Mouse (Mus musculus) cerebellum, postnatal 10 days (tissue): ENCODE measurements around the gene Pawr.
"Not testable (repeated sequence)": the region's sequence is repeated elsewhere in the genome, so short reads cannot be mapped to it uniquely, and the experiment has no call there.

Experiments
- DNase-seq, 2 experiments: peaks; one replicate each; pipeline ENCODE4 v3.0.0; 2021; ENCODE audit warnings: mixed read lengths in 2 of 2

Pawr gene

DNA sequence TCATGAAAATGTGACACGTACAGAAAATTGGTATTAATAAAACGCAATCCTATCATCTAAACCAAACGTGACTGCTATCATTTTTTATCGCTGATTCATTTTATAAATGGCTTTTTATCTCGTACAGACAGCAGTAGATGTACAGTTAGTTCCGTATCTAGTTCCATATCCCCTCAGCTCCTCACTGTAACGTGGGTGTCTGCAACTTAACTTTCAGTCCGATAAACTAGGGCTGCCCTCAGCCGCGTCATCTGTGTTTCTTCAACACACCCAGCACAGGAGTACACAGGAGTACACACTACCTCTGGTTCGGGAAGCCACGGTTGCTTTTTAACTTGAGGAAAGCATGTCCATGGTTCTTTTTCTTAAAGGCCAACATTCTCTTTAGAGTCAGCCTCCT lies 63.3 kb downstream of the Pawr start:
- no peak for DNase-seq

GRCm38 (mm10) chr10:108395647-108396046 lies 63.7 kb downstream of the Pawr start:
- DNase-seq = no peak

GRCm38 (mm10) chr10:108402751-108403150 lies 70.8 kb downstream of the Pawr start:
- DNase-seq = no peak

DNA sequence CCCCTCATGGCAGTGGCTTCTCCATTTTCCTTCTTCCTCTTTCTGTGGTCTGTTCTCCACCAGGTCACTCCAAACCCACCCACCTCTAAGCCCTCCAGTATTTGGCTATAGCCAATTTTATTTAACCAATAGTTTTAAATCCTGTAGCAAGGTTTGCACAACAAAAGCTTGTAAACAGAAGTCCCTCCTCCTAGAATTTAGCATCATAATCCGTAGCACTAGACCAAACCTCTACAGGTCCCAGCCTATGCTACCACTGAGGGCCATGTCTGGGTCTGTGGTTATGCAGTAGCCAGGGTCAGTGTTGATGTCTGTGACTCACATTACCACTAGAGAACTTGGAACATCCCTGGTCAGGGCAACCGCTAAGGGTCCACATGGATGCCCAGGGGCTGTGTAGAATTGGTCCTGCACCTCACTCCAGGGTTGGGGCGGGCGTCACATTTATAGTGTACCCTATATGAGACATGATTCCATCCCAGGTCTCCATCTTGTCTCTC lies 71.5 kb downstream of the Pawr start:
- DNase-seq = no peak

GRCm38 (mm10) chr10:108404087-108404486 lies 72.2 kb downstream of the Pawr start:
- no peak for DNase-seq

- no peak for DNase-seq
Measured at GRCm38 (mm10) chr10:108405076-108405475, 73.2 kb downstream of the Pawr start.

- no peak for DNase-seq
Measured at GRCm38 (mm10) chr10:108405931-108406330, 74.0 kb downstream of the Pawr start.

- DNase-seq = no peak
Measured at GRCm38 (mm10) chr10:108406798-108407754, 75.2 kb downstream of the Pawr start.

DNA sequence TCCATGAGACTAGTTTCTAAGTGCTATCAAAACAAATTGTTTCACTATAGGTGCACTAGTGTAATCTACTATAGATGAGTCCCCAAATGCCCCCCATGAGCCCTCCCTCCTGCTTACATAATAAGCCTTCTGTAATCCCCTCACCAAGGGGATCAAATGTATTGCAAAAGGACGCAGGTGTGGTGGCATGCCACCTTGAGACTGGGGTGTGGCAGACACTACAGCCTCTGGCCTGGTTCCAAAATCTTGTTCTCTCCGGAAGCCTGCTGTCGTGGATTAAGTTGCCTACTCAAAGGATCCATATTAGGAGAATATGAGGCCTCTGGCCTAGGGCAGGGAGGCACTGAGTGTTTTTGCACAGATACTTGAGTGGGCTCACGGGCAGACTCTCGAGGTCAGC lies 76.1 kb downstream of the Pawr start:
- DNase-seq = no peak

DNA sequence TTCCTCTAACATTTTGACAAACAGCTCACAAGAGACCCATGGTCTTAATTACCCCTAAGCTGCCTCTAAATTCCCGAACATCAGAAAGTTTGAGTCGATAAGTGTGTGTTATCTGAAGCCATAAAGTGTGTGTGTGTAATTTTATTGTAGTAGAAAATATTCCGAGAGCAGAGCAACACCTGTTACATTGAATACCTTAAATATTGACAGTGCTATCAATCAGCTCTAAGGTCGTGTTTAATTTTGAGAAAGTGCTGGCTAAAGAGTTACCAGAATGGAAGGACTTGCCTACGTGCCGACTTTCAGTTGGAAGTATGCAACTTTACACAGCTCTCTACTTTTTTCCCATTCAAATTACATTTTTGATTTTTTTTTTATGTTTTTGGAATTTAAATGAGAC lies 76.5 kb downstream of the Pawr start:
- no peak for DNase-seq

- DNase-seq = no peak
Measured at GRCm38 (mm10) chr10:108408986-108409385, 77.1 kb downstream of the Pawr start.

DNA sequence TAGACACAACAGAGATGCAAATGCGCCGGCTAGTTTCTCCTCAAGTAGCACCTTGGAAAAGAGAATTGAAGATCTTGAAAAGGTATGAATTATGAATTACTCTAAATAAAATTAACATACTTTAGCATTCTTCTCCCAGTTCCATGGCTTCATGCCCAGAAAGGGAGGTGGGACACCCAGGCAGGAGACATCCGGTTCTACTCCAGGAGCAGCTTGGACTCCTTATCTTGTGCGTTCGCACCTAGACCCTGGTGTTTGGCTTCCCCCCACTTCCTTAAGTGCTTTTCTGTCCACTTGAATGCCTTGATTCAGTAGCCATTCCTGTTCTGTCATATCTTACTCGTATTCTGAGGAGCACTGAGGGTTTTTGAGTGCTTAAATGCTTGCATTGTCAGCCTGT lies 77.6 kb downstream of the Pawr start:
- no peak for DNase-seq

DNA sequence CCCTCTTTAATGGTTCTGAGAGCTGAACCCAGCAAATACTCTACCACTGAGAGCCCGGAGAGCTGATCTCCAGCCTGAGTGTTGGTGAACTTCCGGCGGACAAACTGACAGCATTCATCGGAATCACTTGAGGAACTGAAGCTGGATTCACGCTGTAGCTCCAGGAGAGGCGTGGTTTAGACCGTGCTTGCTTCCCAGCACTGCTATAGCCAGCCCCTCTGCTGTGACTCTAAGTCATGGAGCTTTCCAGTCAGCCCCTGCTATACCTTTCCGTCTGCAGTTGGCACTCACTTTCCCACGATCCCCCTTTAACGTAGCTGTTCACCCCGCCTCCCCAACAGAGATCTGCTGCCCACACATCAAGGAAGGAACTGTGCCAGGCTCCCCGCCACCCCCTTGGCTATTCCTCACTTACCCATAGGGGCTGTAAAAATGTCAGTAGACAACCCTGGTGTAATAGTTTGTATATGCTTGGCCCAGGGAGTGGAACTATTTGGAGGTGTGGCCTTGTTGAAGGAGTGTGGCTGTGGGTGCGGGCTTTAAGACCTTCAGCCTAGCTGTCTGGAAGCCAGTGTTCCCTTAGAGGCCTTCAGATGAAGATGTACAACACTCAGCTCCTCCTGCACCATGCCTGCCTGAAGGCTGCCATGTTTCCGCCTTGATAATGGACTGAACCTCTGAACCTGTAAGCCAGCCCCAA lies 83.2 kb downstream of the Pawr start:
- DNase-seq = no peak

DNA sequence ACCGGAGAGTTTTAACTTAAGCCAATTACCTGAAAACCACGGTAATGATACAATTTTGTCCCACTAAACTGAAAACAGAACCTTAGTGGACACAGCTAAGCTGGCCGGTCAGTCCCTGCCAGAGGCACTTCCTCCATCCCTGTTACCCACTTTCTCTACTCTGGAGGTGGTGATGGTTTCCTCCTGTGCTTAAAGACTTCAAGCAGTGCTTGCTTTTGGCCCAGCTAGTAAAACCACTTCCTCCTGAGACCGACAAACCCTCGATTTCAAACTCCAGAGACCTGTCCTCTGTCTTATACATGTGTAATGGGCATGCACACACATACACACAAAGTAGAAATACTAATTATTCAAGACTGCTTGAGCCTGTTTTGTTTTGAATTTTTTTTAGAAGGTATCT lies 85.5 kb downstream of the Pawr start:
- DNase-seq = no peak

DNA sequence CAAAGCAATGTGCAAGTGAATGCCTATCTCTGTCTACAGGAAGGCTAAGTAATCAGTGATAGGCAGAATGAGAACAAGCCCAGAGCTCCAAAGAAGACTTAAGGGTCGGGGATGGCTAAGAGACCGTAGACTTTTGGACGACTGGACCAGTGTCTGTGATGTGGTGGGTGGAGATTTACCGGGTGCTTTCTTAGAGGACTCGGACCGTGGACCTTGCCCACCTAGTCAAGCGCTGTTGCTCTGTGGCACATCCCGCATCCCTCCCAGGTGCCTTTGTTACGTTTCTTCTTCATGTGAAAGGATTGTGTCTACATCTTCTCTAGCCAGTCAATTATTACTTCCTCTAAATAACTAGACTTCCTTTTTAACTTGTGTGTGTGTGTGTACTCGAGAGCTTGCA lies 98.6 kb downstream of the Pawr start:
- no peak for DNase-seq

DNA sequence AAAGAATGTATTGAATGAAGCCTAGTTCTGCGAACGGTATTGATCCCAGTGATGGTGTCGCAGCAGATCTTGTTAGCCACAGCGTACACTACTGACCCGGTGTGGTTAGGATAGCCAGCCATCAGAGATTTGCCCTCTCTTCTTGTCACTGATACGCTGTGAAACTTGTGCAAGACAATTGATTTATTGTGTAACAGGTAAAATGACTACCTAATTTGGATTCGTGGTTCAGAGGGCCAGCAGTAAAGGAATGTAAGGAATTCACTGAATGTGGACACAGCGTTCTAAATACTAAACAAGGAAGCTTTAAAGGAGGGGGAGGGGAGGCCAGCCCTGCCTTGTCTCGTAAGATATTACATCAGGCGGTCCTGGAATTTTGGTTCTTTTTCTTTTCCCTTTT lies 100.3 kb downstream of the Pawr start:
- DNase-seq = no peak

GRCm38 (mm10) chr10:108433976-108434375 lies 102.1 kb downstream of the Pawr start:
- no peak for DNase-seq

GRCm38 (mm10) chr10:108435616-108436015 lies 103.7 kb downstream of the Pawr start:
- peak; percentile 26 to 27 for DNase-seq

DNA sequence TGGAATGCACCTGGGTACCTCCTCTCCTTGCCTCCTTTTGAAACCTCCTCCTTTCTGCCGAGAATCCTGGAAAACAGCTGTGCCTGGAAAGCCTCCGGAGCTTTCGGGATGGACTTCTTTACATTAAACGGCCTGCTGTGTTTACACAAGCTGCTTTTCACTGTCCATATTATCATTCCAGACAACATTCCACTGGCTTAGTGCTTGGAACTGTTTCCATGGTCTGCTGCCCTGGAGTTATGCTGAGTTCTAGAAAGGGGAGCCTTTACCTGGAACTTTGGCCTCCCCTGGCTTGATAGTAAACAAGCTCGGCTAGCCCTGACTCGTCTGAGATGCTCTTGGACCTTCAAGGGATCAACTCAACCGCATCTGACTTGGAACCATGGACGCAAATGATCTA lies 104.4 kb downstream of the Pawr start:
- DNase-seq = no peak

- not testable (repeated sequence) for DNase-seq
Measured at GRCm38 (mm10) chr10:108440251-108440650, 108.3 kb downstream of the Pawr start.

GRCm38 (mm10) chr10:108443931-108444876 lies 112.3 kb downstream of the Pawr start:
- no peak for DNase-seq

GRCm38 (mm10) chr10:108445123-108445522 lies 113.2 kb downstream of the Pawr start:
- DNase-seq = no peak

DNA sequence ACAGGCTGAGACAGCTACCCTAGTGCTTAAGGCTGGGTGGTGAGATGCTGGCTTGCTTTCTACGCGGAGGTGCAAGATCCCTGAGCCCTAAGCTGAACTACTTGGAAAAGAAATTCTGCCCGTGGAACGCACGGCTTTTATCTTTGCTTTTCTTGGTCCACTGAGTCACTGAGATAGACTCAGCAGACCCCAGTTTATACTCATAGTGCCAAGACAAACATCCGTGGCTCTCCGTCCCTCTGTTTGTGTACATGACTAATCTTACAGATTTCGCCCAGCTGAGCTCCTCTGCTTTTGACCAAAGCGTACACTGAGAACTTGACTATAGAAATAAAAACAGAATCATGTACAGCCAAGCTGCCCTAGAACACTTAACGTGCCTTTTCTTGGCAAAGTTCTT lies 113.7 kb downstream of the Pawr start:
- DNase-seq = no peak
